Mouse (Mus musculus) kidney, postnatal 36 days (tissue): Measurements from ENCODE around the gene Setdb2.
"Not testable (repeated sequence)": the region's sequence is repeated elsewhere in the genome, so short reads cannot be mapped to it uniquely, and the experiment has no call there.

Experiments used
- DNase-seq, 2 experiments: peaks; one replicate each; pipeline ENCODE4 v3.0.0; 2021 to 2022; ENCODE audit warnings: mixed read lengths in 2 of 2

Gene Setdb2

DNA sequence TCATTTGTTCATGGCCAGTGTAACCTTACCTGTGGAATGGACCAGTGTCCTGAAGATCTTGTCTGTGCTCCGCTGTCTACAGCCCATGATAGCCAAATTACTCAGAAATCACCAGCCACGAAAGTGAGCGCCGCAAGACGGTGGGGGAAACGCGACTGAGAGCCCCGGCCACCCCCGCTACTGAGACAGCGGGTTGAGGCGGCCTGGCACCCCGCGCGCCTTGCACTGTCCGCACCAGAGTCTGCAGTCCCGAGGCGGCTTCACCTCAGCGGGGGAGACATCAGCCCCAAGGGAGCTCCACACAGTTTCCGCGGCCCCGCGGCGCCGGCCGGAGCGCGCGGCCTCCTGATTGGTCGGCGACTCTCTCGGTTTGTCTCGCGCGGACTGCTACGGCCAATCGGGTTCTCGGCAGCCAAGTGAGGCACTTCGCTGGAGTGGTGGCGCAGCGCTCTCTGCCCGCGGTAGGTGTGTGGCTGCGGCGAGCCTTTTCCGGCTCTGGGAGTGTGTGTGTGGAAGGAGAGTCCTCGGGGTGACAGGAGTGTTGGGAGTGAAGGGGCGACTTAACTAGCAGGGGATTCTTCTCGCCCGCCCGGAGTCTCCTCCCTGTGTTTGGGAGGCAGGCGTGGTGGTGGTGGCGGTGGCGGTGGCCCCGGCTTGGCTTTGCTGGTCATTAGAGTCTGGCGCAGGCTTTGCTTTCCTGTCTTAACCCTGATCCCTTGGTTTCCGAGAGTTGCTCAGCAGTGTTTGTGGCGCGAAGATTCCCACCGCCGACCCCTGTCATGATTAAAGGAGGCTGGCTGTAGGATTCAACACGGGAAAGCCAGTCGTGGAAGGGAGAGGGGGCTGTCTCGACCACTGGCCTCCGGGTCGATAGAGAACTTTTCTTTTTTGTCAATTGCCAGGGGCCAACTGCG lies at the start of gene Setdb2, which contains the start of gene Cab39l:
Gene Setdb2 (minus strand): TSS at position 327 of the 914 bp plus-strand sequence.
Gene Cab39l (plus strand): TSS at position 415 of the 914 bp plus-strand sequence.
- DNase-seq: peak; percentile 96 to 97

DNA sequence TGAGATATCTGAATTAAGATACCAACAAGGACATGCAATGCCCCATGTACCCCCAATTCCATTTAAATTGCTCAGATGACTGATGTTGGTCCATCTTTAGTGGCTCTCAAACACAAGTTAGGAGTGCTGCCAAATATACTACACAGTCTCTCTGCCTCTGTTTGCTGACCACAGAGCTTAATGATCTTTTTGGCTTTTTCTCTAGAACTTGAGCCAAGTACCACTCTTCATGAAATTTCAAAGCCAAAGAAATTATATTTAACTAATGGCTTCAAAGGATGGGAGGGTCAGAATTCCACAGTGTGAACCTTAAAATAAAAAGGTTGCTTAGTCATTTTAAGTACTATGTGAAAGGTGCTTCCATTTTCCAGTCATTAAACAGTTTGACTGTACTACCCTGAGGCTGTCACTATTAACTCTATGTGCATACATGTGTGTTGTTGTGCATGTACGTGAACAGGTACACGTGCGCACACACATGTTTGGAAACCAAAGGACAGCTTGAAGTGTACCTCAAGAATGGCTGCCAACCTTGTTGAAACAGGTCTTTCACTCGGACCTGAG lies 44.6 kb upstream of the Setdb2 start:
- DNase-seq: no peak

DNA sequence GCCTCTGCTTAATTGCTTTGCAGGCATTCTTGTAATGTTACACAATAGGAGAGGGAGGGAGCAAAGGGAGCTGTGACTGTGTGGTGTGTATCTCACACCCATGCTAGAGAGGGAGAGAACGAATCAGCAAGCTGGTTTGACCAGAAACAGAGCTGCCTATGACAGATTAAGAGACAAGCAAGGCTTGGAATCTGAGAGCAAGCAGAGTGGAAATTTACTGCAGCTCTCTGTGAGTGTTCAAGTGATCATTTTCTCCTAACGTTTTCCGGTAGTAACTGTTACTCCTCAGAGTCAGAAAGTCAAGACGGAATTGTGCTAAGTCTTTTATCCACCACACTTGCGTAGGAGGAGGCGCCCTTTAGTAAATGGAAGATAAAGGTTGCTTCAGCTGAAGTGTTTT lies 38.0 kb upstream of the Setdb2 start:
- DNase-seq: peak; percentile 13 to 51

DNA sequence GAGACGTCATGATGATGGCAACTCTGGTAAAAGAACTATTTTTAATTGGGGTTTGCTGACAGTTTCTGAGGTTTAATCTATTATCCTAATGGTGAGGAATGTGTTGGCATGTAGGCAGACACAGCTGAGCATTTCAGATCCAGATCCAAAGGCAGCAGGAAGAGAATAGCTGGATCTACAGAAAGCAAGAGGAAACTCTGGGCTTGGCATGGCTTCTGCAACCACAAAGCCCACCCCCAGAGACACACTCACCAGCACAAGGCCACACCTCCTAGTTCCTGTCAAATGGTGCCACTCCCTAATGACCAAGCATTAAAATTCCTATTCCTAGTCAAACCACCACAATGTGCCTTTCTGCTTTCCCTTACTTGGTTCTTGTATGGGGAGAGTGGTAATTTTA lies 30.1 kb upstream of the Setdb2 start:
- no peak for DNase-seq

DNA sequence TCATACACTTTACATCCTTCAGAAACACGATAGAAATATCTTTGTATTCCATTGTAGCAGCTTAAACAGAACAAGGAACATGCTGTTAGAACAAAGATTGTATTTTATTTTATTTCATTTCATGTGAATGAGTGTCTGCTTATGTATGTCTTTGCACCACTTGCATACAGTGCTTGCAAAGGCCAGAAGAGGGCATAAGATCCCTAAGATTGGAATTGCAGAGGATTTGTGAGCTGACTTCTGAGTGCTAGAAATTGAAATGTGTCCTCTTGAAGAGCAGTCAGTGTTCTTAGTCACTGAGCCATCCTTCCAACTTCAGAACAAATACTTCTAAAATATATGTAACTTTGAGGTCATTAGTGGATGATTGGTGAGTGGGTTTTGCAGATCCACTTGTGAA lies 27.1 kb upstream of the Setdb2 start:
- peak; percentile 23 to 40 for DNase-seq

DNA sequence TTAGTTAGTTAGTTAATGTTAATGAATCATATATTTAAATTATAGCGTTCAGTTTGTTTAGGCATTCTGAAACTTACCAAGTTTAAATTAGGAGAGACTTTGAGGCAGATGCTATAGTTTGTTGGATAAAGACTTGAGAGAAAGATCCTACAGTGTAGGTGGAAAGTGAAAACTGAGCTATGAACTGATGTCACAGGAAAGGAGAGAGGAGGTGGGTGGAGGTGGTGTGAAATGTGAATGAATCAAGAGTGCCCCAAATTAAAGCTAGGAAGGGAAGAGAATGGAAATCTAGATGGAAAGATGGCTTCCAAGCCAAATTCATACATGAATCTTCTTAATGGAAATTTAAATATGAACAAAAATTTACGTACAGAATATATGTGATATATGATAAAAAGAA lies 25.8 kb upstream of the Setdb2 start:
- DNase-seq: no peak

DNA sequence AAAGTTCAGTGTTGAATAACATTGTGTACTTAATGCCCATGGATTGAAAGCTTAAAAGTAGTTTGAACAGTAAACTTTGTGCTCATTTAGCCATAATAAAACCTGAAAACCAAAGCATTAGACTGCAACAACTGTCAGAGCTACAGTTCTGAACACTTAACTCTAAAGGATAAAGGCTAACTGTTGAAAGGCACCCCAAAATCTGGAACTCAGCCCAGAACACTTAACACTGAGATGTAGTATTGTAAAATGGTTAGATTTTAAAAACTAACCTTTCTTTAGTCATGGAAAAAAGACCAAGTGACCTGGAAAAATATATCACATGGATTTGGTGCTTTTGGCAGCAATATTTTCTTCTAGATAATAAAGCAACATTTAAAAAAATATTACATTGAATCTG lies 7.3 kb upstream of the Setdb2 start:
- DNase-seq: peak; percentile 63 to 78

DNA sequence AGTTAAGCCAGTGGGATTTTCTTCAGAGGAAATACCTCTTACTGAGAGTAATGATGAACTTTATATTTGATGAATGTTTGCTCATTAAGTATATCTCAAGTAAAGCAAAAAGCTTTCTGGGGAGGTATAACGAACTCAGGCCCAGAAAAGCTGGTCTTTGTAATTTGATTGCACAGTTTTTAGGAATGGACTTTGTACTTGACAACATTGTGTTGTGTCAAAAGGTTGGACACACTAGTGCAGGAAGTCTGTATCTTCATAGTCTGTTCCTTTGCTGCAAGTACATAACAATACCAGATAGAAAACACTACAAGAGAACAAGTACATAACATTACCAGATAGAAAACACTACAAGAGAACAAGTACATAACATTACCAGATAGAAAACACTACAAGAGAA lies 4.7 kb upstream of the Setdb2 start:
- DNase-seq: no peak

DNA sequence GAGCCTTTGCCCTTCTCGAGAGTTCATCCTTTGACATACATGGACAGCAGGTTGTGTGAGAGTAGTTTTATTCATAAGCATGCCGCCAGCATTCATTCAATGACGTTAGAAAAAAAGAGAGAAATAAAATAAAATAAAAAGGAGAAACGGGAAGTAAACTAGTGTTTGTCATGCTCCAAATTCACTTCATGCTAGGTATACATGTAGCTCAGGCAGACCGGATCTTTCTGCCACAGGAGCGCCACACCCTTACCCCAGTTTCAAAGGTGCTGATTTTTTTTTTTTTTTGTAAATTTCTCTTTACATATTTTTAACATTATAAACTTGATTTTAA lies 755 bp upstream of the Setdb2 start:
- no peak for DNase-seq

DNA sequence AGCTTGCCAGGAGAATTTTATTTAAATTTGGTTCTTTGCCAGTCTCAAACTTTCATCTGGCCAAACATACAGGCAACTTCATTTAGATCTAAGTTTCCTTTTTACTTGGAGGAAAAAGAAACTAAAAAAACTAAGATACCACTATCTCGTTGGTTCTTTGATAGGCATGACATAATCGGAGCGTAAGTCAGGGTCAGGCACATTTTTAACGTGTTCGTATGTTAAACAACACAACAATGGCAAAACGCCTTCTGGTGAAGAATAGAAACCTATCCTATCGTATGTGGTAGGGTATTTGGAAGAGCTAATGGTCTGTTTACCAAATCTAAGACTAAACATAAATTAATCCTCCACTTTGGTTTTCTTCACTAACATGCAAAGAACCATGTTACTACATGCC lies 645 bp downstream of the Setdb2 start:
- no peak for DNase-seq

DNA sequence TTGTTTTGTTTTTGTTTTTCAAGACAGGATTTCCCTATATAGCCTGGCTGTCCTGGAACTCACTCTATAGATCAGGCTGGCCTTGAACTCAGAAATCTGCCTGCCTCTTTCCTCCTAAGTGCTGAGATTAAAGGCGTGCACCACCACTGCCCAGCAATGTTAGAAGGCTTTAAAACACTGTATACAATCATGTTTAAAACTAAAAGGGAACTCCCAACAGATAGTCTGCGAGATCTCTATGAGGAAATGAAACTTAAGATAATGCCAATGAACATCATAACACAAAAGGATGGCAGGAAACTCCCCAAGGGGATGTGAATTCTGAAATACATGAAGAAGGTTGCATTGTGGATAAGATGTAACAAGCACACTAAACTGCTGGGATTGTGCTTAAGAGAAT lies 2.2 kb downstream of the Setdb2 start:
- no peak for DNase-seq

DNA sequence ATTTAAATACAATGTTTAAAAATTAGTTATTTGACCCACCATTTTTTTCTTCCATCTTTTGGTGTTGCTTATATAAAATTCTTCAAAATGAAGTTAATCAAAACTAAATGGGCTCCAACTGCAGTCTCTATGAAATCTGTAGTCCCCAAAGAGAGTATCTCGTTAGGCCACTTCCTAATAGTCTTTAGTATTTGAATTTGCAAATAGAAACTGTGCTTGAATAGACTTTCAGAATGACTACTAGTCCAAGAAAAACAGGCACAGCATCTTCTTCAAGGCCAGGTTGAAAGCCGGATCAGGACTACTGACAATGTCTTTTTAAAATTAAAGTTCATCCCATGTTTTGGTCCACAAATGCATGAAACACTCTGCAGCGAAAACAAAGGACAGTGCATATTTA lies 3.3 kb downstream of the Setdb2 start:
- DNase-seq: no peak

DNA sequence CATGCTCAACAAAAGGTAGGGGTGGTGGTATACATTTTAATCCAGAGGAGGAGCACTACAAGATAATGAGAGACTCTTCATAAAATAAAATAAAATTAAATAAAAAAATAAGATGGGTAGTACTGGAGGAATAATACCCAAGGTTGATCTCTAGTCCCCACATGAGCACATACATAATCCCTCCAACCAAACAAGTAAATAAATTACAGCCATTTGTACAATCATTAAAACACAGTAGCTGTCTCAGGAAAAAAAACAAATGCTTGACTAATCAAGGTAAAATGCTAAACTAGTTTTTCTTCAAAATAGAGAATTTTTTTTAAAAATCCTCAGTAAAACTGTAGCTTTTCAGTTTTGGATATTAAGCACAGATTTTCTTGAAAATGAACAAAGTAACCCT lies 5.5 kb downstream of the Setdb2 start:
- no peak for DNase-seq

DNA sequence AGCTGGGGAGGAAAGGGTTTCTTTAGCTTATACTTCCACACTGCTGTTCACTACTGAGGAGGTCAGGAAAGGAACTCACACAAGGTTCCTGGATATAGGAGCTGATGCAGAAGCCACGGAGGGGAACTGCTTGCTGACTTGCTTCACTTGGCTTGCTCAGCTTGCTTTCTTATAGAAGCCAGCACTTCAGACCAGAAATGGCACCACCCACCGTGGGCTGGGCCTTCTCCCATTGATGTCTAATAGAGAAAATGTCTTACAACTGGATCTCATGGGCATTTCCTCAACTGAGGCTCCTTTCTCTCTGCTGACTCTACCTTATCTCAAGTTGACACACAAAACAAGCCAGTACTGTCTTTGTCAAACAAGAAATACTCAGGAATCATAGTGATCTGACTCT lies 6.8 kb downstream of the Setdb2 start:
- peak in 1 of 2 experiments; percentile 23 for DNase-seq

DNA sequence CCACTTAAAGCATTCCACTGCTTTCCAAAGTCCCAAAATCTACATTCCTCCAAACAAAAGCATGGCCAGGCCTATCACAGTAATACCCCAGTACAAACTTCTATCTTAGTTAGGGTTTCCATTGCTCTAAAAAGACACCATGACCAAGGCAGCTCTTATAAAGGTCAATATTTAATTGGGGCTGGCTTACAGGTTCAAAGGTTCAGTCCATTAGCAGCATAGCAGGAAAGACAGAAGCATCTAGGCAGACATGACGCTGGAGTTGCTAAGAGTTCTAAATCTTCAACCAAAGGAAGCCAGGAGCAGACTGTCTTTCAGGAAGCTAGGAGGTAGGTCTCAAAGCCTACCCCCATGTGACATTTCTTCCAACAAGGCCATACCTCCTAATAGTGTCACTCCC lies 10.1 kb downstream of the Setdb2 start:
- peak; percentile 13 to 29 for DNase-seq

DNA sequence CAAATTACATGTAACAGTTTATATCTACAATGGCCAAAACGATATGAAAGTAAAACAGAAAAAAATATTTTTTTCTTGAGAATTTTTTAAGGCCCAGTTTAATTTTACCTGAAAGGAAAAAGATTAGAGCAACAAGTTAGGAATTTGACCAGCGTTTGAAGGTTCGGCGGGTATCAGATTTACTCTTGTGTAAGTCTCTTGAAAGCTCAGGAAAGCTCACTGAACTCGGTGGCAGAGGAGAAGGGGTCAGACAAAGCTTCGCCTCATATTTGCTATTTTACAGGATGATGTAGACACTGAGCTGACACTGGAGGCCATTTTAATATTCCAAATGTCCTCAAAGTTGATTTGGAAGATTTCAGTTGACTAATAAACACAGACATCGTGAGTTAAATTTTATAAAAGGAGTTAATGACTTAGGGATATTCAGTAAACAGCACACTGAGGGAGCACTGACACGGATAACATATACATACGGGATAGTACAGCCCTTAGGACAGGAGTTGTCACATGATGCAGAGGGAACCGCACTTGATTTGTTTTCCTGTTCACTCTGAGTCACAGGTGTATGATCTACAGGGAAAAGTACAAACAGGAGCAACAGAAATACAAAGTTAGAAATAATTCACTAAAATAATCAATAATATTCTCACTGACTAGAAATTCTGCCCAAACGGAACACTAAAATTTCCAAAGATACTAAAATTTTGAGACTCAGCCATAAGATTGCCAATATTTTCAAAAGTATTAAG lies 17.6 kb downstream of the Setdb2 start:
- no peak for DNase-seq

DNA sequence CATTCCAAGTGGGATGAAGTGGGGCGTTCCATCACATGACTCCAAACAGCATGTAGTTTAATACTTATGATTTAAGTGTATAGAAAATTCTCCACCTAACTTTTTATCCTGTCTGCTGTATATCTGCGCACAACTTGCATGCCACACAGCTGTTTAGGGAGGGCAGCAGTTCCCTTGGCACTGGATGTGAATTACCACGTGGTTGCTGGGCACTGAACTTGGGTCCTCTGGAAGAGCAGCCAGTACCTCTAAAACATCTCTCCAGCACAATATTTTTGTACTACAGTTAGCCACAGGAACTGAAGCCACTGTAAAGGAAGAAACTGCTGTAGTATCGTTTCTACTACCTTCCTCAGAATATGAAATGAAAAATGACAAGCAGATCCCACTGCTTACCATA lies 22.5 kb downstream of the Setdb2 start:
- DNase-seq: no peak

DNA sequence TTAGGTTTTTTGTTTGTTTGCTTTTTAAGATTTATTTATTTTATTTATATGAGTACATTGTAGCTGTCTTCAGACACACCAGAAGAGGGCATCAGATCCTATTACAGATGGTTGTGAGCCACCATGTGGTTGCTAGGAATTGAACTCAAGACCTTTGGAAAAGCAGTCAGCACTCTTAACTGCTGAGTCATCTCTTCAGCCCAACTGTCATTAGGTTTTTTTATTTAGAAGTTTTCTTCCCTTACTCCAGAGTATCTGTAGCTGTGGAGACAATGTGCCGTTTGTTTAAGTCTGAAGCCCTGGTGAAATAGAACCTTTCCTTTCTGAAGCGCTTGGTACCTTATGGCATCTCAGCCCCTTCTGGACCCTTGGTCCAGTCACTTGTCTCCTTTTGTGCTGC lies 25.7 kb downstream of the Setdb2 start:
- DNase-seq: not testable (repeated sequence)

DNA sequence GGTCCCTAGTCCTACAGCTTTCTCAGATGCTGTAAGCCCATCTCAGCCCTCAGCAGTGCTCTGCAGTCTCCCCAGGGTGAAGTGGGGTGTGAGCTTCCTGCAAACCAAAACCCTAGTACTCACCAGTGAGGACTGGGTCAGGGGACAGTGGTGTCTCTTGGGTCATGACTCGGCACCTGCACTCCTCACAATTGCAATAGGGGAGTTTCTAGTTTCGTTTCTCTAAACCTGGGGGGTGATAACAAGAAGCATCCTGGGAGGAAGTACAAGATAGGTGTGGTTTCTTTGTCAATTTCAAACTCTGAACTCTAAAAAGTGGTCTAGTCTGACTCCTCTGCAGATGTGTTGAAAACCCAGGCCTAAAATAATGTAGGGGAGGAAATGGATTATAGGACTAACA lies 43.7 kb downstream of the Setdb2 start:
- peak in 1 of 2 experiments; percentile 2 for DNase-seq

DNA sequence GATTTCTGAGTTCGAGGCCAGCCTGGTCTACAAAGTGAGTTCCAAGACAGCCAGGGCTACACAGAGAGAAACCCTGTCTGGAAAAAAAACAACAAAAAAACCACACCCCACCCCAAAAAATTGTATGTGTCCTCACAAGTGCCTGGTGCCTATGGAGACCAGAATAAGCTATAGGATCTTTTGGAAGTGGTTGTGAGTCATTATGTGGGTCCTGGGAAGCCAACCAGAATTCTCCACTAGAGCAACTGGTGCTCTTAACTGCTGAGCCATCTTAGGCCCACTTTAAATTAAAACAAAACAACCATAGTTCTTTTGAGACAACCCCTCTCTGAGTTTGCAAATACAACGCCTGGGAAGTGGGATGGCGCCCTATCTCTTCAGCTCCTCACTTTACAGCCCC lies 45.4 kb downstream of the Setdb2 start, which contains the start of gene Phf11c:
Gene Phf11c (minus strand): TSS at position 101 of the 400 bp plus-strand sequence.
- no peak for DNase-seq

DNA sequence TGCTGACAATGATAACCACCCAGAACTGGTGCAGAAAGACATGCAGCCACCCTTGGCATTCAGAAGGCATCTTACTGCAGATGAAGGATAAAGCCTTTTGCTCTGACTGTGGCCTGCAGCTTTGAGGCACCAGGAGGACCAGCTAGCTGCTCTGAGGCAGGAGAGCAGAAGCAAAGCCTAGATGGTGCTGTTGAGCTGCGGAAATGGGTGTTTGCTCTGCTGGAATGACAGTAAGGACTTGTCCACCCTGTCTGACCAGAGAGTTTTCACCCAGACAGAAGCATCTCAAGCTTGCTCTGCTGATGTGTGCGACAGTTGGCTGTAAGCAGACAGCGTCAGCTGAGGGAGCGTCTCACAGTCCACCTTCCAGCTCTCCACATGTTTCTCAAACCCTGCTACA lies 50.5 kb downstream of the Setdb2 start:
- peak; percentile 13 to 50 for DNase-seq

DNA sequence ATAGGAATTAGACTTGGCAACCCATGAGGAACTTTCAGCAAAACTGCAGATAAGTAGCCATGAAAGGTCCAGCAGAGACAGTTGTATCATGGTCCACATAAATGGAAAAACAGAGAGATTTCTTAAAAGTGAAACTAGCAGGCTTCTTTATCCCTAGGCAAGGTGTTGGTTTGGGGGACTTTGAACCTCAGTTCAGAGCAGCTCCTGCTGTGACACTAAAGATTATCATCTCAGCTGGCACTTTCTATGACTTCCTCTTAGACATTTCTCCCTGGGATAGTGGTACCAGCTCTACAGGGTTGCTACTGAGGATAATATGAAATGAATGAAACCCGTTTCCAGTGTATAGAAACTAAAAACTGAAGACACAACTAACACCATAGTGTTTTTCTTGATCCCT lies 51.2 kb downstream of the Setdb2 start:
- no peak for DNase-seq

DNA sequence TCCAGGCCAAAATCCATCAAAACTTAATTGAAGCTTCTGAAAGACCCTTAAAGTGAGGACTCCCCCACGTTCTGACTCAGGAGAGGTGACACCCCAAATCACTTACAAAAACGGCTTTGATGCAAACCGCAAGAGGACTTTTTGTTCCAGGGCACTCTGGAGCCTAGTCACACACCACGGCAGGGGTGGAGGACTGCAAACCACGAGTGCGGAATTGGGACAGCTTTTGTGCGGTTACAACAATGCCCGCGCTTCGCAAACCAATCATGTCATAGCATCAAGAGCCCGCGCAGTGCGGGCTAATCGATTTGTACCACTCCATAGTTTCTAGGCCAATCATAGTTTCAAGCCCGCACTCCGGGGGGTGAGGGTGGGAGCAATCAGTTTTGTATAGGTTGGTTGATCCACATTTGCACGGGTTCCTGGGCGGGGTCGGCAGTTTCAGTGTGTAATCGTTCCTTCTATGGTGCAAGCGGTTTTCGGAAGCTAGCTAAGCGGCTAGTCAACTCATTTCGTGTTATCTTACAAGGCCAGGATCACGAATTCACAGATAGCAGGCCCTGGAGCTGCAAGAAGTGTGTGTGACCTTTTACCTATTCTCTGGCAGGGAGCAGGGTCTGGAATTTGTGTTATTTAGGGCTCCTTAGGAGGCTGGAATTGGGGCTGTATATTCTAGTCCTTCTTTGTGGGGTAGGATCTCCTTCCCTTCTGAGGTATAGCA lies 70.2 kb downstream of the Setdb2 start:
- no peak for DNase-seq
